Mouse (Mus musculus) midbrain, embryonic 12.5 days (tissue): Measurements from ENCODE around the gene Fem1a. TPM values are rescaled to one million over a fixed set of nuclear protein-coding genes. Genes with fewer than 3 reads are reported as not detected.
"Not testable (repeated sequence)": the region's sequence is repeated elsewhere in the genome, so short reads cannot be mapped to it uniquely, and the experiment has no call there.

Experiments used
- ATAC-seq: fragments of 200-750 bp; cut with Nextera tagmentation; 2 replicates; pipeline ENCODE4 v1.8.0; 2017; ENCODE audit warnings: low read depth, moderate TSS enrichment, moderate library complexity; ENCODE audit not compliant: low FRiP score
- H3K27ac ChIP-seq: fragments of 300-500 bp; sonication (generic); replicated peaks from 2 replicates; pipeline ENCODE4 v1.5.1; 2016; ENCODE audit warnings: mild to moderate bottlenecking
- H3K27me3 ChIP-seq: fragments of 300-500 bp; sonication (generic); 2 replicates; pipeline ENCODE4 v1.6.1; 2016; ENCODE audit warnings: mild to moderate bottlenecking
- H3K36me3 ChIP-seq: fragments of 300-500 bp; sonication (generic); 2 replicates; pipeline ENCODE4 v1.6.1; 2016
- H3K4me1 ChIP-seq: fragments of 300-500 bp; sonication (generic); 2 replicates; pipeline ENCODE4 v1.6.1; 2016
- H3K4me2 ChIP-seq: fragments of 300-500 bp; sonication (generic); replicated peaks from 2 replicates; pipeline ENCODE4 v1.6.1; 2016; ENCODE audit warnings: mild to moderate bottlenecking, moderate library complexity
- H3K4me3 ChIP-seq: fragments of 300-500 bp; sonication (generic); 2 replicates; pipeline ENCODE4 v1.5.1; 2016; ENCODE audit warnings: mild to moderate bottlenecking
- H3K9ac ChIP-seq: fragments of 300-500 bp; sonication (generic); replicated peaks from 2 replicates; pipeline ENCODE4 v1.6.1; 2016; ENCODE audit warnings: mild to moderate bottlenecking, moderate library complexity
- H3K9me3 ChIP-seq: fragments of 300-500 bp; sonication (generic); 2 replicates; pipeline ENCODE4 v1.6.1; 2016; ENCODE audit warnings: mild to moderate bottlenecking
- WGBS: fragments of 180-500 bp; shearing (Covaris S2); methylation state at CpG from one replicate; pipeline ENCODE4 v1.1.7; 2016; 5-methylcytosine and 5-hydroxymethylcytosine counted together
- polyA plus RNA-seq: library from polyadenylated mRNA; unstranded; fragments of >200 nt; fragmentation: Nextera tagmentation; extraction: Ambion mirVana; gene quantifications from 2 replicates; pipeline ENCODE4 v1.2.1, GENCODE M21; 2016

The Fem1a gene
- polyA plus RNA-seq, 1 experiment from 2014 or later, result 18.6 TPM

DNA sequence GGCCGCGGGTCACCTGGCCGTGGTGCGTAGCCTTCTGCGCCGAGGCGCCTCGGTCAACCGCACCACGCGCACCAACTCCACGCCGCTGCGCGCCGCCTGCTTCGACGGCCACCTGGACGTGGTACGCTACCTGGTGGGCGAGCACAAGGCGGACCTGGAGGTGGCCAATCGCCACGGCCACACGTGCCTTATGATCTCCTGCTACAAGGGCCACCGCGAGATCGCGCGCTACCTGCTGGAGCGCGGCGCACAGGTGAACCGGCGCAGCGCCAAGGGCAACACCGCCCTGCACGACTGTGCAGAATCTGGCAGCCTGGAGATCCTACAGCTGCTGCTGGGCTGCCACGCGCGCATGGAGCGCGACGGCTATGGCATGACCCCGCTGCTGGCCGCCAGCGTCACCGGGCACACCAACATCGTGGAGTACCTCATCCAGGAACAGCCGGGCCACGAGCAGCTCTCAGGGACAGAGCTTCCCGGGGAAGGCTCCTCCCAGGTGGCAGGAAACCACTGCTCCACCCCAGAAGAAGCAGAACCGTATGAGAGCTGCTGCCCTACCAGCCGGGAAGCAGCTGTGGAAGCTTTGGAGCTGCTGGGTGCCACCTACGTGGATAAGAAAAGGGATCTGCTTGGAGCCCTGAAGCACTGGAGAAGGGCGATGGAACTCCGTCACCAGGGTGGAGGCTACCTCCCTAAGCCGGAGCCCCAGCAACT lies 728 bp downstream of the Fem1a start:
- ATAC-seq, result peak; percentile 3; the same call in 1 of the 2 replicates
- H3K4me1 ChIP-seq, result peaks cover 39% of the 10 kb centered on the region
- H3K4me3 ChIP-seq, result peak overlapping the region; percentile 75
- H3K27ac ChIP-seq, result peak overlapping the region; percentile 66
- H3K36me3 ChIP-seq, result peaks cover 41% of the 10 kb centered on the region
- 13% methylated on average over 56 of the region's 58 CpGs for WGBS
- H3K9me3 ChIP-seq, result no peaks in the 10 kb centered on the region
- H3K4me2 ChIP-seq, result peak overlapping the region; percentile 98
- H3K9ac ChIP-seq, result peak overlapping the region; percentile 72
- no peaks in the 10 kb centered on the region for H3K27me3 ChIP-seq

DNA sequence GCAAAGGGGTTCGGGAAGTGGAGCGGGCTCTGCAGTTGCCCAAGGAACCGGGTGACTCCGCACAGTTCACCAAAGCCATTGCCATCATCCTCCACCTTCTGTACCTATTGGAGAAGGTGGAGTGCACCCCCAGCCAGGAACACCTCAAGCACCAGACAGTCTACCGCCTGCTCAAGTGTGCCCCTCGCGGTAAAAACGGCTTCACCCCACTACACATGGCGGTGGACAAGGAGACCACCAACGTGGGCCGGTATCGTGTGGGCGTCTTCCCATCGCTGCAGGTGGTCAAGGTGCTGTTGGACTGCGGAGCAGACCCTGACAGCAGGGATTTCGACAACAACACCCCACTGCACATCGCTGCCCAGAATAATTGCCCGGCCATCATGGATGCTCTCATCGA lies 1.7 kb downstream of the Fem1a start:
- H3K4me2 ChIP-seq, H3K9me3 ChIP-seq, H3K27me3 ChIP-seq, ATAC-seq, H3K27ac ChIP-seq, H3K9ac ChIP-seq, H3K4me3 ChIP-seq: not testable (repeated sequence)
- peaks cover 49% of the 10 kb centered on the region for H3K36me3 ChIP-seq
- 91% methylated on average over 19 of the region's 19 CpGs for WGBS
- peaks cover 39% of the 10 kb centered on the region for H3K4me1 ChIP-seq

DNA sequence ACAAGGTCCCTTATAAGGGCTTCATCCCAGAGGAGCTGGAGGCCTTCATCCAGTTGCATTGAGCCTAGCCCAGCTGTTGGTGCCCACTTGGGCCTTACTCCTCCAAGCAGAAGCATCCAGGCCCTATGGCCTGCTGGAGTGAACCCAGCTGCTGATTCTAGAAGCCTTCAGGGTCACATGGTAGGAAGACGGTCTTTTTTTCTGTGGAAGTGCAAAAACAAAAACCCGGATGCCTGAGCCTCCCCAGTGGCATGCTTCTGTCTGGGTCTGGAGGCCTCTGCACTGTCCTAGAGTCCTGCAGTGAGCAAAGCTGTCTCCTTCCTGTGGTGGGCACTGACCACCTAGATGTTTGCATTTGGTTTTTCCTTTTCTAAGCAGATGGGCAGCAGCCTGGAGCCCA lies 2.2 kb downstream of the Fem1a start:
- not testable (repeated sequence) for H3K27ac ChIP-seq, H3K4me2 ChIP-seq, ATAC-seq, H3K27me3 ChIP-seq, H3K4me3 ChIP-seq, H3K9me3 ChIP-seq, H3K9ac ChIP-seq
- WGBS, result 75% methylated on average over 2 of the region's 2 CpGs
- Histone ChIP-seq H3K4me1 (peaks cover 39% of the 10 kb centered on the region), H3K36me3 (peaks cover 50% of the 10 kb centered on the region)

DNA sequence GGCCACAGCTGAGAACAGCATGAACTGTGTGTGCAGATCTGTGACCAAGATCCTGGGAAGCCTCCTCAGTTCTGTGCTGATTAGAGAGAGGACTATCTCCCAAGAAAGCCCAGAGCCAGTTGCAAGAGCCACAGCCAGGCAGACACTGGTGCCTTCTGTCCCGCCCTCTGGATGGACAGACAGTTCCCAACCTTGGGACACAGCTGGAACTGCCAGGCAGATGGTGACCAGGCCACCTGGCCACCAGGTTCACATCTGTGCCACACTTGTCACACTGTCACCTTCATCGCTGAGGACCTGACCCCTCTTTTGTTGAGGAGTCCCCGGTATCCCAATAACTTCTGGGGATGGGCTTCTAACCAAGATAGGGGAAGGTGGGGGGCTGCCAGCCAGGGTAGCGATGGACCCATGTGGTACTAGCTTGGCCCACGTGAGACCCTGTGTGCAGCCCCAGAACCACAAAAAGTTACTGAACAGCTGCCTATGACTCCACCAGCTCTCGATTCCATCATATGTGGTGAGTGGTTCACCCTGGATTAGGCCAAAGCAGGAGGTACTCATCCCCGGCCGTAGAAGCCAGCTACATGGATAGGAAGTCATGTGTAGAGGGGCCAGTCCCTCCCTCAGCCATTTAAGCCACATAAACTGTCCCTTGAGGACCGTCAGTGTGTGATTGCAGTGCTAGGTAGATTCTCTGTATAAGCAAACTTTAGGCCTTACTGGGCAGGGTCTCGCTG lies 2.9 kb downstream of the Fem1a start:
- H3K27me3 ChIP-seq, result no peaks in the 10 kb centered on the region
- H3K4me1 ChIP-seq, result peaks cover 42% of the 10 kb centered on the region
- H3K27ac ChIP-seq, result no peak overlapping the region
- peaks cover 50% of the 10 kb centered on the region for H3K36me3 ChIP-seq
- WGBS, result 92% methylated on average over 10 of the region's 10 CpGs
- no peak for ATAC-seq
- H3K9me3 ChIP-seq, result no peaks in the 10 kb centered on the region
- H3K4me2 ChIP-seq, result no peak overlapping the region
- no peak overlapping the region for H3K4me3 ChIP-seq
- no peak overlapping the region for H3K9ac ChIP-seq

DNA sequence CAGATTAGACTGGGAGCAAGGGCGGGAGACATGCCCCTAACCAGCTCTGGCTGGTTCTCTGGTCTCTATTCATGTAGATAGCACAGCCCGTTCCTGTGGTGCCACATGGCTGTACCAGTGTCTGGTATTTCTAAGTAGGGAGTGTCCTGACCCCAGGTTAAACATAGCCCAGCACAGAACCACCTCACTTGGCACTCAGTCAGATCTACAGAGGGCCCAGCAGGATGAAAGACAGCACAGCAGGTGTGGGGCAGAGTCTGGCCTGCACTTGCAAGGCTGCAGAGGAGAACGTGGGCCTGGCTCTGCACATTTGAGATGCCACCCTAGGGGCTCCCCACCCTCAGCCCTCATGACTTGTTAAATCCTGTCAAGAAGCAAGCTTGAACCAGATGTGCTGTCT lies 4.6 kb downstream of the Fem1a start:
- Histone ChIP-seq H3K4me3 (no peak overlapping the region), H3K4me1 (peaks cover 42% of the 10 kb centered on the region), H3K36me3 (peaks cover 54% of the 10 kb centered on the region), H3K27me3 (no peaks in the 10 kb centered on the region), H3K27ac (no peak overlapping the region), H3K4me2 (no peak overlapping the region), H3K9me3 (no peaks in the 10 kb centered on the region), H3K9ac (no peak overlapping the region; the same call in 1 of the 2 replicates)
- ATAC-seq, result no peak
- WGBS, result 79% methylated on average over 3 of the region's 3 CpGs

DNA sequence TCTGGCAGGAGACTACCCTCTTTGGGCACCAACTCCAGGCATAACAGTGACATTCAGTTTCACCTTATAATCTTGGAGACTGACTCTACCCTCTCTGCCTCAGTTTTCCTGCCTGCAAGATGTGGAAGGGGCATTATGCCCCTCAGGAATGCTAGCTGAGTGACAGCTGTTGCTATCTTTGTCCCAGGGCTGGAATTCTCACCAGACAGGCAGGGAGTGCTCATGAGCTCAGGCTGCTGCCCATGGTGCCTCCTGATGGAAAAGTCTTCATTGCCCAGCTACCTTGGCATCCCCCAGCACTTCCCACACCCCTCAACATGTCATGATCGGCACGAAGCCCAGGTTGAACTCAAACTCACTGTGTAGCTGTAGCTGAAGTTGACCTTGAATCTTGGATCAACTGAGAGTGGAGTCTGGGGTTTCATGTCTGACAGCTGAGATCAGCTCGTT lies 6.1 kb downstream of the Fem1a start:
- 93% methylated on average over 3 of the region's 3 CpGs for WGBS
- H3K9ac ChIP-seq, result no peak overlapping the region

DNA sequence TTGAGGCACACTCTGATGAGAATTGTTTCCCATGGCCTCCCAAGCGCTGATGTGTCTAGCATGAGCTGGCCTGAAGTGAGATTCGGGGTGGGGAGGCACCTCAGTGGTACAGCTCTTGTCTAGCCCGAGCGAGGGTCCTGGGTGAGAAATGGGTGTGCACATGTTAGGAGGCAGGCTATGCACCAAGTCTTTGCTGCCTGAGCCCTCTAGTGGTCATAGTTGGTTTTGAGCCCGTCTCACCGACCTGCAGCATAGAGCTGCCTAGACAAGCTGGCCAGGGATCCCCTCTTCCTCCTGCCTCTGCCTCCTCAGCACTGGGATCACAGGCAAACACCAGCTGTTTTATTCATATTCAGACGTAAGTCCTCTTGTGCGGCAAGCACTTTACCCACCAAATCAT lies 7.4 kb downstream of the Fem1a start:
- Histone ChIP-seq H3K9ac (no peak overlapping the region), H3K27me3 (no peaks in the 10 kb centered on the region), H3K4me3 (no peak overlapping the region), H3K27ac (no peak overlapping the region), H3K4me1 (peaks cover 25% of the 10 kb centered on the region), H3K4me2 (no peak overlapping the region), H3K36me3 (peaks cover 46% of the 10 kb centered on the region), H3K9me3 (no peaks in the 10 kb centered on the region)
- WGBS, result 23% methylated on average over 8 of the region's 8 CpGs
- peak; percentile 55 for ATAC-seq

More for the DNA sequence above, 6.1 kb downstream of the Fem1a start:
- no peak overlapping the region for H3K4me2 ChIP-seq
- no peaks in the 10 kb centered on the region for H3K27me3 ChIP-seq
- H3K27ac ChIP-seq, result no peak overlapping the region
- H3K4me1 ChIP-seq, result peaks cover 37% of the 10 kb centered on the region
- peaks cover 54% of the 10 kb centered on the region for H3K36me3 ChIP-seq
- ATAC-seq, result no peak
- no peaks in the 10 kb centered on the region for H3K9me3 ChIP-seq
- no peak overlapping the region for H3K4me3 ChIP-seq

DNA sequence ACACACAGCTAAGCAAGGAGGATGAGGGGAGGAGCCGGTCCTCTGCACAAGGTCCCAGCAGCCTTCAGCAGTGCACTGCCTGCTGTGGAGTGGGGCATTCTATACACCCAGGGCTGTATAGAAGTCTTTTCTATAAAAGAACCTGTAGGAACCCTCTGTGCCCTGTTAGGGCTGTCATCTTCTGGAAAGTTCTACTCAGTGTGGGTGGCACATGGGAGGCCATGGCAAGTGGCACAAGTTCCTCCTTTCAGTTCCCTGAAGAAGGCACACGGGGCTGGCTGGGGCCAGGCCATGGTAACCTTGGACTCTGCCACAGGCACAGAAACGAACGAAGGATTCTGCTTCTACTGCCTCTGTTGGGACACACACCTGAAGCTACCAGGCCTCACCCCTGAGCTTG lies 8.4 kb downstream of the Fem1a start:
- ATAC-seq, result no peak
- H3K27ac ChIP-seq, result no peak overlapping the region

DNA sequence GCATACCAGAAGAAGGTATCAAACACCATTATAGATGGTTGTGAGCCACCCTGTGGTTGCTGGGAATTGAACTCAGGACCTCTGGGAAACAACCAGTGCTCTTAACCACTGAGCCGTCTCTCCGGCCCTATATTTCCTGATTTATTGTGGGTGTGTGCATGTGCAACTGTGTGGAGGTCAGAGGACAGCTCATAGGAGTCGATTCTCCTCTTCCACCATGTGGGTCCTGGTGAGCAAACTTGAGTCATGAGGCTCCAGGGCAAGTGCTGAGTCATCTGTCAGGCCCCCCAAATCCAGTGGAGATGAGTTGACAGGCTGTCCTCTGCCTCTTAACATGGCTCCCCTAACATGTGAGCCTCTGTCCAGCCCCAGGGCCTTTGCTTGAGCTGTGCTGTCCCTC lies 9.3 kb downstream of the Fem1a start:
- peaks cover 14% of the 10 kb centered on the region for H3K4me1 ChIP-seq
- ATAC-seq, result no peak
- H3K36me3 ChIP-seq, result peaks cover 27% of the 10 kb centered on the region
- H3K4me3 ChIP-seq, result no peak overlapping the region
- H3K9ac ChIP-seq, result no peak overlapping the region
- H3K27ac ChIP-seq, result no peak overlapping the region
- no peak overlapping the region for H3K4me2 ChIP-seq
- WGBS, result 91% methylated on average over 3 of the region's 3 CpGs
- H3K27me3 ChIP-seq, result no peaks in the 10 kb centered on the region
- no peaks in the 10 kb centered on the region for H3K9me3 ChIP-seq

More for the DNA sequence above, 8.4 kb downstream of the Fem1a start:
- no peak overlapping the region for H3K4me3 ChIP-seq
- H3K4me2 ChIP-seq, result no peak overlapping the region
- peaks cover 21% of the 10 kb centered on the region for H3K4me1 ChIP-seq
- 96% methylated on average over 4 of the region's 4 CpGs for WGBS
- H3K27me3 ChIP-seq, result no peaks in the 10 kb centered on the region
- no peaks in the 10 kb centered on the region for H3K9me3 ChIP-seq
- H3K36me3 ChIP-seq, result peaks cover 36% of the 10 kb centered on the region
- no peak overlapping the region for H3K9ac ChIP-seq

DNA sequence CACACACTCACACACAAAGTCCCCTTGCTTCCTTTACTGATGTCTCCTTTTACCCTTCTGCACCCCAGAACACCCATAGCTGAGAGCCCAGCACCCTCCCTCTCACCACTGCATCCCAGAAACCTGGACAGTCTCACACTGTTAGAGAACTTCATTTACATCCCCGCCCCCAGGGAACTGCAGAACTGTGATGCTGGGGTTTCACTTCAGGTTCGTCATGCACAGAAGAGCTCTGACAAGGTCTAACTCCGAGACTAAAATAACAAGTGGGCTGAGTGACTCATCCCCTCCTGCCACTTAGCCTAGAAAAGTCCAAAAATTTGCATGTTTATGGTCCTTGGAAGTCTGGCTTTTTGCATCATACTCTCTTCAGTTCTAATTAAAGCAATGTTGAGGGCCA lies 9.7 kb downstream of the Fem1a start:
- H3K4me3 ChIP-seq, result no peak overlapping the region
- H3K36me3 ChIP-seq, result peaks cover 23% of the 10 kb centered on the region
- no peak overlapping the region for H3K27ac ChIP-seq
- no peak overlapping the region for H3K9ac ChIP-seq
- H3K4me2 ChIP-seq, result no peak overlapping the region
- no peaks in the 10 kb centered on the region for H3K9me3 ChIP-seq
- no peaks in the 10 kb centered on the region for H3K27me3 ChIP-seq
- peaks cover 10% of the 10 kb centered on the region for H3K4me1 ChIP-seq
- no peak for ATAC-seq
- 74% methylated on average over 3 of the region's 3 CpGs for WGBS

DNA sequence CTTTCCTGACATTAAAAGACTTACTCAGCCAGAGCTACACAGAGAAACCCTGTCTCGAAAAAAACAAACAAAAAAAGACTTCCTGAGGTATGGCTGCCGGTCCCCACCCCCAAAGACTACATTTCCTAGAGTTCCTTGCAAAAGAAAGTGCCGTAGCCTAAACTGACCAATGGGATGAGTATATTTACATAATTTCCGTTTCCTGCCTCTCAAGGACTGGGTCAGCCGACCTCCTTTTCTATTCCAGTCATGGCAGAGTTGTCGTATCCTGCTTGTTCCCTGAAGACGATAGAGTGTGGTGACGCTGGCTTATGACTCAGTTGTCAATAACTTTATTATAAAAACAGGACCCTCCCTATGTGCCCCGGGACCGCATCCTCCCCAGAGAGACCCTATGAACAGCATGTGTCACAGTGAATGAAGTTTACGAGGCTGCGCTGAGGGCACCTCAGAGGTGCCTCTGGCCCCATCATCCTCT lies 12.6 kb downstream of the Fem1a start:
- ATAC-seq, result peak; percentile 84
- H3K36me3 ChIP-seq, result 0 out of 2 replicates have a peak, but pooled peaks cover 4% of the 10 kb centered on the region
- peak overlapping the region; percentile 55 for H3K9ac ChIP-seq
- H3K27ac ChIP-seq, result peak overlapping the region; percentile 71
- peak overlapping the region; percentile 65 for H3K4me2 ChIP-seq
- H3K4me3 ChIP-seq, result peak overlapping the region; percentile 41
- 20% methylated on average over 12 of the region's 12 CpGs for WGBS
- H3K27me3 ChIP-seq, result no peaks in the 10 kb centered on the region
- H3K4me1 ChIP-seq, result peaks cover 6% of the 10 kb centered on the region; the same call in 1 of the 2 replicates
- no peaks in the 10 kb centered on the region for H3K9me3 ChIP-seq

DNA sequence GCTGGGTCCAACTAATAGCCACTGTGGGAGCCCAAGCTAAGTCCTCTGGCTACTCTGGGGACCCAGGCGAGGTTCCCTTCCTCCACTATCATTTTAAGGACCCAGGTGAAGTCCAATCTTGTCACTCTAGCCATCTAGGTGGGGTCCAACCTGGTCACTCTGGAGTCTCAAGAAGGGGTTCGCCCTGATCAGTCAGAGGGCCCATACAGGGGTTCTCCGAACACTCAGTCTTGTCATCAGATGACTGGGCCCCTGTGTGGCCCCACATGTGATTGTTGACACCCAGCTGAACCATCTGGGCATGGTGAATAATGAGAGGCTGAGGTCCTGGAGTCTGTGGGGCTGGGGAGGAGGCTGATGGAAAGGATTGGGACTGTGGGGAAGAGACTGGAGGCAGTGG lies 13.1 kb downstream of the Fem1a start:
- Histone ChIP-seq H3K9me3 (no peaks in the 10 kb centered on the region), H3K9ac (peak overlapping the region; percentile 55), H3K27me3 (no peaks in the 10 kb centered on the region), H3K36me3 (0 out of 2 replicates have a peak, but pooled peaks cover 4% of the 10 kb centered on the region), H3K4me1 (peaks cover 6% of the 10 kb centered on the region; the same call in 1 of the 2 replicates), H3K4me2 (peak overlapping the region; percentile 65), H3K4me3 (peak overlapping the region; percentile 41), H3K27ac (peak overlapping the region; percentile 71; the same call in 1 of the 2 replicates)
- WGBS, result 65% methylated on average over 3 of the region's 3 CpGs
- peak; percentile 9; the same call in 1 of the 2 replicates for ATAC-seq
